Mouse (Mus musculus): ENCODE measurements around the gene Glp1r.

DNA sequence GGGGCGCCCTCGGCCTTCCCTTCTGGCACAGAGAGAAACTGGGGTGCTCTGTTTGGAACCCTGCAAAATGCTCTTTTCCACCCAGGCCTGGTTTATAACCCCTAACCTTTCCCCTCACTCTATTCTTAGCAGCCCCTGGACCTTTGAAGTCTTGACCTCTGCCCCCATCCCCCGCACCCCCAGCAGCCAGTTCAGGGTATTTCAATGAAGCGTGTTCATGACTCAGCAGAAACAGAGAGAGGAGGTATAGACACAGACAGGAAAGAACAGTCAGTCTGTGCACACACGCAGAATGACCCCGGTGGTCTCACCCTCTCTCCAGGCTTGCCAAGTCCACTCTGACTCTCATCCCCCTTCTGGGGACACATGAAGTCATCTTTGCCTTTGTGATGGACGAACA, 29.2 kb downstream of the Glp1r start:
- TF ChIP-seq CTCF (IDR thresholded peaks at IDR 0.05; ENCODE audit: control insufficient read depth, insufficient read depth, insufficient replicate concordance, low read depth, low read length) (no peak), POLR2A (IDR thresholded peaks at IDR 0.05; ENCODE audit: control insufficient read depth, low read depth, low read length) (no peak)

All from testis, adult 2 months (tissue).